Mouse (Mus musculus) frontal cortex, postnatal 36 days (tissue): ENCODE measurements around the gene Rcn3.
"Not testable (repeated sequence)": the region's sequence is repeated elsewhere in the genome, so short reads cannot be mapped to it uniquely, and the experiment has no call there.

Experiments
- DNase-seq, 2 experiments: peaks; one replicate each; pipeline ENCODE4 v3.0.0; 2022; ENCODE audit warnings: low spot score in 2 of 2

The Rcn3 gene

DNA sequence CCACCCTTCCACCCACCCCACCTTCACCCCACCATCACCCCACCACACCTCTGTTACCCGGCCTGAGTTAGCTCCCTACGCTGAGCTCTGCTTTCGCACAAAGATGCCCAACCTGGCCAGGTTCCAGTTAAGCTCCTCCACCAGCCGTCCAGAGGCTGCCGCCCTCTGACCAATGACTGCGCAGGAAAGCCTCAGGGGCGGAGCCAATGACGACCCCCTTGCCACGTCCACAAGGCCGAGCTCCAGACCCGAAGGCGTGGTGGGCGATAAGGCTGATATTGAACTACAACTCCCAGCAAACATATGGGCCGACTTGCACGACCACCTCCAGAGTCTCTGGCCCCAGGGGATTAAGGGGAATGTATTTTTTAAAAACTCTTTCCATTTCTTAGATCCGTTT, at the start of gene Rcn3:
TSS of gene Rcn3 (minus strand) at position 174 of the 400 bp plus-strand sequence.
- DNase-seq = peak in 1 of 2 experiments; percentile 15

- DNase-seq = no peak
Measured at GRCm38 (mm10) chr7:45141319-45141718, 49.3 kb upstream of the Rcn3 start.

DNA sequence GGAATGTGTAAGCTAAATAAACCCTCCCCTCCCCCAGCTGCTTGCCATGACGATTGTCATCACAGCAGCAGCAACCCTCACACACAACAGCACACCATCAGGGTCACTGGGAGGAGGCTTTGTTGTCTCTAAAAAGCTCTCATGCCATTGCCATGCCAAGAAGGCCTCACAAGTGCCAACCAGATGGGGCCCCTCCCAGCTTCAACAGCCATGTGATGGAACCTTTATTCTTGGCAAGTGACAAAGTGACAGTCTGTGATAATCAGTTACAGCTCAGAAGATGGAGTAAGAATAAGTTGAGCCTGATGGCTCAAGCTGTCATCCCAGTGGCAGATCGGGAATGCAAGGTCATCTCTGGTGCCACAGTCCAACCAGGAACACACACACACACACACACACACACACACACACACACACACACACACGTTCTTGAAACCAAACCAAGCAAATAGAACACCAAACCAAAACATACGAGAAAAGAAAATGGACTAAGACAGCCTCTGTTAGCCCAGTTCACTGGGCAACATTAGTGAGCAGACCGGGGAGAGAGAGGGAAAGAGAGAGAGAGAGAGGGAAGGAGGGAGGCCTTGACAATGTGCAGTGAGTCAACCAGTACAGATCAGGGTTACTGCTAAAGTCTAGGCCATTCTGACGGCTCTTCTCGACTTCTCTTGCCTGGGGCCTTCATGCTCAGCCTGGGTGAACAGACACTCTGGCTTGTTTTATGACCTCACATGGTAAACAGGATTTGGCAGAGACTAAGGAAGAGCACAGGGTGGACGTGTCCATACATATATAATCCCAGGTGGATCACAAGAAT, 48.1 kb upstream of the Rcn3 start:
- no peak for DNase-seq

GRCm38 (mm10) chr7:45138403-45138802, 46.4 kb upstream of the Rcn3 start:
- DNase-seq = no peak

GRCm38 (mm10) chr7:45137171-45138006, 45.4 kb upstream of the Rcn3 start:
- DNase-seq = no peak

DNA sequence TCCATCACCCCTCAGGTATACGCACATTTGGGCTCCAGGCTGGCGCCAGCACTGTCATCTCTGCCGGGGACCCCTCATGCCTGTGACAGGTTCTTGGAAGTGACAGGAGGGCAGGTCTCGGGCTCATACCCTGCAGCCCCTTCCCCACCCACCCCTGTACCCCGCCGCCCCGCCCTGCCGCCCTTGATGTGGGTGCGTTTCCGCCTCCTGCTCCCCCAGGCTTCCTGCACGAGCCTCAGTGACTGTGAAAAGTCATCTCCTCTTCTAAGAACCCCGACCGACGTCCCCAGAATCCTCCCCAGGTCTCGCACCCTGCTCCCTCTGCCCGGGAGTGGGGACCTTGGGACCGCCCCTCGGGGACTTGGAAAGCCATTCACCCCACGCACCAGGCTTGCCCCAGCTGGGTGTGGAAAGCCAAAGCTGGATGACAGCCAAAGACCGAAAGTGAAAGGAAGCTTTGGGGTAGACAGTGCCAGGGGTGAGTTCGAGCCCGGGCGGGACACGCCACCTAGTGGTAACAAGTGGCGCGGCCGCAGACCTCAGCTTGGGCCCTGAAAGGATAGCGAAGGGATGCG, 44.1 kb upstream of the Rcn3 start, which contains the start of the genes Gm45713 and Flt3l:
TSS of gene Gm45713 (minus strand) at position 239 of the 575 bp plus-strand sequence.
TSS of gene Flt3l (minus strand) at position 440 of the 575 bp plus-strand sequence.
- DNase-seq = peak; percentile 86 to 91

- DNase-seq = no peak
Measured at GRCm38 (mm10) chr7:45135370-45135769, 43.3 kb upstream of the Rcn3 start.

- no peak for DNase-seq
Measured at GRCm38 (mm10) chr7:45134544-45135026, 42.6 kb upstream of the Rcn3 start.

DNA sequence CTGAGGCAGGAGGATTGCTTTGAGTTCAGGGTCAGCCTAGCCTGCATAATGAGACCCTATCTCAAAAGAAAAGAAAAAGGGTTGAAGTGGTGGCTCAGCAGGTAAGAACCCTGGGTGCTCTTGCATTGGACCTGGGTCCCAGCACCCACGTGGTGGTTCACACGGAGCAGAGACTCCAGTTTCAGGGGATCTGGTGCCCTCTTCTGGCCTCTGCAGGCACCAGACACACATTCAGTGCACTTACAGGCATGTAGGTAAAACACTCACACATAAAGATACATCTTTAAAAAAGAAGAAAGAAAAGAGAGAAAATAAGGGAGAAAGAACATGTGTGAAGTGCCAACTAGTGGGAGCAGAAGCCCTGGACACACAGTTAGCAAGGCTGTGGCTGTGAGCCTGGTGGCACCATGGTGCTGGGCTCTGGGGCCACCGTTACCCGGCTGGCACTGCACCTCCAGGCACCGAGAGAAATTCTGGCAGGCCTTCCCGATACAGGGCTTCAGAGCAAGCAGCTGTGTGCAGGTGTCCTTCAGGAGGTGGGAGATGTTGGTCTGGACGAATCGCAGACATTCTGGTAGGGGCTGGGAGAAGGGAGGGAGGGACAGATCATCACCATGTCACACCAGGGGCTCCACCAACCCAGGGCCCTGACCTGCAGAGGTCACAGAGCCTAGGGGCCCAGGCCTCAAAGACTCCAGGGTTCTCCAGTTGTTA, 41.6 kb upstream of the Rcn3 start:
- DNase-seq = no peak

DNA sequence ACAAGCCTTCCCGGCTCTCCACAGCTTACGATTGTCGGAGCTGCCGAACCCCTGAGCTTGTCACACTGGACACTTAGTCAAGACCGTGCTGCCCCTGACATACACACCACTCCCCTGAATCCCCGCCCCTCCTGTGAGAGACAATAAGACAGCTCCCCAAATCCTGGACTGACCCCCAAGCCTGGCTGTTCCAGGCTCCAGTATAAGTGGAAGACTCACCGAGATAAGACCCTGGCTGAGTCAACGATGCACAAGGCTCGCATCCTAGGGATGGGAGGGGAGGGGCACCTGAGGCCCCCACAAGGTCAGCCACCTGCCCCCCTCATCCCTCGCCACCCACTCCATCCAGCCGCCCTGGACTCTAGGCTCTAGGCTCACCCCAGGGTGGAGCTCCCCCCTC, 39.8 kb upstream of the Rcn3 start:
- DNase-seq = no peak

GRCm38 (mm10) chr7:45129776-45130512, 37.9 kb upstream of the Rcn3 start:
- DNase-seq = no peak

- DNase-seq = no peak
Measured at GRCm38 (mm10) chr7:45129318-45129717, 37.3 kb upstream of the Rcn3 start.

DNA sequence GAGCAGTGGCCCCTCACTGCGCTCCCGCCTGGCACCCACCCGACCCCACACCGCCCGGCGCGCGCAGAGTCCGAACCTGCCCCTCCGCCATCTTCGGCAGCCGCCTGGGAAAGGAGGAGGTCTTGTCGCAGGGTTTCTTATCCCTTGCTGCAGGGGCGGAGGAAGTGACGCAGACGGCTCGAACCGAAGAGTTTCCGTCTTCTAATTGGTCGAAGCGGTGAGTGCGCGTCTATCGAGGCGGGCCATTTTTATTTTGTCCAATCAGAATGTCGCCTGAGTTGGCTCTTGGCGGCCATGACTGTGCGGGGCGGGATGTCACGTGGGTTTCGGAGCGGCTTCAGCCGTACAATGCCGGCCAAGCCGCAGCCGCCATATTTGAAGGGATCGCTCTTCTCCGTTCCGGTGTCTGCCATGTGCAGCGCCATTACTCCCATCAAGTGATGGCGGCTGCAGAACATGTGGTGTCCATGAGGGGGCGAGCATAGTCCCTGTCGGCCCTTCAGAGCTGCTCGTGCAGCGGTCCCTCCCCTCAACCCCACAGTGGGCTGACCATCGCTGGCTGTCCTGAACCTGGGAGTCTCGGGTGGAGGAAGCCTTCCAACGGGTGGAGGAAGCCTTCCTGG, 36.7 kb upstream of the Rcn3 start, which contains the start of gene Rpl13a:
TSS of gene Rpl13a (minus strand) at position 138 of the 623 bp plus-strand sequence.
- peak; percentile 99 to 100 for DNase-seq

GRCm38 (mm10) chr7:45127700-45128224, 35.7 kb upstream of the Rcn3 start:
- DNase-seq = no peak

- DNase-seq = no peak
Measured at GRCm38 (mm10) chr7:45126844-45127699, 35.1 kb upstream of the Rcn3 start.

- DNase-seq = no peak
Measured at GRCm38 (mm10) chr7:45126147-45126843, 34.3 kb upstream of the Rcn3 start.

DNA sequence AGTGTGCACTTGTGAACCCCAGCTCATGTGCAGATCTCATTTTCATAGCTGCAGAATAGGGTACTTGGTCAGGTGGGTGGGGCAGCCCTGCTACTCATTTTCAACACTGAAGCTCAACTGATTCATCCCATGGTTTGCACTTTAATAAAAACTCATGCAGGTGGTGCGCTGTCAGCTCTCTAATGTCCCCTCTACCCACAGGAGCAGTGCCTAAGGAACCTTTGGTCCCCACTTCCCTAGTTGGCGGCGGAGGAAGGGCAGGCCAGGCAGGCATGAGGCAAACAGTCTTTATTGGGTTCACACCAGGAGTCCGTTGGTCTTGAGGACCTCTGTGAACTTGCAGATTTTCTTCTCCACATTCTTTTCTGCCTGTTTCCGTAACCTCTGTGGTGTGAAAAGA, 33.6 kb upstream of the Rcn3 start:
- not testable (repeated sequence) for DNase-seq

- no peak for DNase-seq
Measured at GRCm38 (mm10) chr7:45125144-45125600, 33.2 kb upstream of the Rcn3 start.
